Mouse (Mus musculus) hindbrain, postnatal 0 days (tissue): Measurements from ENCODE around the gene Gatb. TPM values are rescaled to one million over a fixed set of nuclear protein-coding genes. Genes with fewer than 3 reads are reported as not detected.
A peak's percentile ranks its signal among the peaks of the same experiment; 100 is the strongest.

Experiments used
- ATAC-seq: fragments of 200-750 bp; cut with Nextera tagmentation; 2 replicates; pipeline ENCODE4 v1.8.0; 2017; ENCODE audit warnings: mild to moderate bottlenecking, moderate TSS enrichment, moderate library complexity
- DNase-seq: peaks from one replicate; pipeline ENCODE4 v3.0.0-alpha.2; 2015; ENCODE audit warnings: low spot score
- H3K27ac ChIP-seq: fragments of 300-500 bp; sonication (generic); 2 replicates; pipeline ENCODE4 v1.5.1; 2014; ENCODE audit warnings: mild to moderate bottlenecking
- H3K27me3 ChIP-seq: fragments of 300-500 bp; sonication (generic); 2 replicates; pipeline ENCODE4 v1.6.1; 2014; ENCODE audit warnings: low read length, mixed read lengths; ENCODE audit not compliant: insufficient read depth
- H3K36me3 ChIP-seq: fragments of 300-500 bp; sonication (generic); 2 replicates; pipeline ENCODE4 v1.6.1; 2014; ENCODE audit warnings: low read length, mixed read lengths; ENCODE audit not compliant: insufficient read depth
- H3K4me1 ChIP-seq: fragments of 300-500 bp; sonication (generic); 2 replicates; pipeline ENCODE4 v1.6.1; 2014; ENCODE audit warnings: antibody characterized with exemption, low read length, mixed read lengths; ENCODE audit not compliant: insufficient read depth
- H3K4me2 ChIP-seq: fragments of 300-500 bp; sonication (generic); 2 replicates; pipeline ENCODE4 v1.6.1; 2014; ENCODE audit warnings: low read depth, mild to moderate bottlenecking, low read length, moderate library complexity, mixed read lengths
- H3K4me3 ChIP-seq: fragments of 300-500 bp; sonication (generic); 2 replicates; pipeline ENCODE4 v1.5.1; 2014; ENCODE audit warnings: low read length
- H3K9ac ChIP-seq: fragments of 300-500 bp; sonication (generic); replicated peaks from 2 replicates; pipeline ENCODE4 v1.6.1; 2014; ENCODE audit warnings: mild to moderate bottlenecking, low read length, moderate library complexity, mixed read lengths
- H3K9me3 ChIP-seq: fragments of 300-500 bp; sonication (generic); 2 replicates; pipeline ENCODE4 v1.6.1; 2016; ENCODE audit warnings: low read length, mixed read lengths
- CTCF ChIP-seq: IDR thresholded peaks from 2 replicates; pipeline ENCODE4 v1.5.1; 2016; ENCODE audit warnings: antibody characterized with exemption, control low read depth, low read depth
- WGBS: fragments of 180-500 bp; shearing (Covaris S2); extraction: QIAGEN DNeasy Blood & Tissue Kit; methylation state at CpG from one replicate; pipeline ENCODE4 v1.1.7; 2014; 5-methylcytosine and 5-hydroxymethylcytosine counted together
- polyA plus RNA-seq: library from polyadenylated mRNA; unstranded; fragments of >200 nt; fragmentation: Nextera tagmentation; extraction: Ambion mirVana; gene quantifications from 2 replicates; pipeline ENCODE4 v1.2.1, GENCODE M21; 2015
- total RNA-seq: library from RNA; depleted of rRNA; stranded (reverse); fragments of >200 nt; gene quantifications from 2 replicates; pipeline ENCODE4 v1.2.3, GENCODE M21; 2014

The Gatb gene
- total and polyA plus RNA-seq, 2 experiments from 2014 or later = 18.4 to 44.8 TPM

DNA sequence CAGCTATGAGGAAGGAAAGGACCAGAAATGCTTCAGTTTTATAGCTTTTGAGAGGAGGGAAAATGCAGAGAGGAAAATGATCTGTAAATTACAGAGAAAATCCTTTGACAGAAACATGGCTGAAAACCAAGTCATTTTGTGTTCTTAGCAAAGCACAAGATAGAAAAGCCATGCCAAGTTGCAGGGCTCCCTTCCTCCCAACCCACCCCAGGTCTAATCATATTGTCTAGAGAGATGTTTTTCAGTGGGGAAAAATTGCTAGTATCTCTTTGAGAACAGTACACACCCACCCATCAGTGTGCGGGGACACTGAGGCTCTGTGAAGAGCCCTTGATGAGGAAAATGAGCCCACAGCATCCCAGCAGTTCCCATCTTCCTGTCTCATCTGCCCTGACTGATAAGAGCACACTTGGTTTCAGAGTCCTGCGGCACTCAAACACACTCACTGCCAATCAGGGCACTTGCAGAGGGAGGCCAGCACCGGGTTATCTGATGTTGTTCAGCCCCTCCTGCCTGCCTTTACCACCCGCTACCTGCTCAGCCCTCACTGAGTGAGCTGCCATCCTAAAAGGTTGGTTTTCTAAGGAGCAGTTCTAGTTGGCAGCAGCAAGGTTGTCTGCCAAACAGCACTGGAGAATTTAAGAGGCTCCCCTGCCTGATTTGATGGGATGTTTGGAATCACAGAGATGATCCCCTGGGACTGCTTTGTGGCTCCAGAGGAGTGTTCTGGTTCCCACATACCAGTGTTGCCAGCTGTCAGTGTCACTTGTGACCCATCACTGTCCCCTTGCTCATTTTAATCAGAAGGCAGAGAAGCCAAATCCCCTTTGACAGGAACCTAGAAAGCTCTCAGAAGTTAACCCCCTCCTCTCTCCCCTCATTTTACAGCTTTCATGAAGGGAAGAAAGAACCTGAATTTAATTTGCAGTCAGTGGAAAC lies 79.1 kb downstream of the Gatb start:
- Histone ChIP-seq H3K27ac (no peak overlapping the region; the same call in 1 of the 2 replicates), H3K36me3 (no peaks in the 10 kb centered on the region), H3K9me3 (no peaks in the 10 kb centered on the region), H3K4me1 (no peaks in the 10 kb centered on the region), H3K27me3 (no peaks in the 10 kb centered on the region), H3K9ac (0 out of 2 replicates have a peak overlapping the region, but pooled peaks have one; percentile 9), H3K4me2 (no peak overlapping the region), H3K4me3 (no peak overlapping the region)
- TF ChIP-seq CTCF = no peak
- ATAC-seq (no peak), DNase-seq (no peak)
- WGBS = 69% methylated on average over 4 of the region's 4 CpGs

DNA sequence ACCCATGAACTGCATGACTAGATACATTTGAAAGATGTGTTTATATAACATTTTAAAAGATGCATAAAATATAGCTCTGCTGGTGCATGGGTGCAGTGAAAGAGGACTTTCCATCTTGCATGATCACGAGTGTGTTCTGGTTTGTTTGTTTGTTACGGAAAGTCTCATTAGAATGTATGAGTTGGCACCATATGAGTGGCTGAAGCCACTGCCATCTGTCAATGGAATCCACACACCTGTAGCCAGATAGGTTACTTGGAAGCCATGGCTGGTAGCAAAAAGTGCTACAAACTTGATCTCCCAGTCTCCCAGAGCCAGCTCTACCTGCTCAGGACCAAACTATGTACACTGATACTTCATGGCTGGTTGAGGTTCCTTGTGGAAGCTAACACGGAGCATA lies 81.6 kb downstream of the Gatb start:
- no peak overlapping the region for H3K4me2 ChIP-seq
- no peak overlapping the region for H3K9ac ChIP-seq
- H3K36me3 ChIP-seq = no peaks in the 10 kb centered on the region
- no peaks in the 10 kb centered on the region for H3K4me1 ChIP-seq
- H3K4me3 ChIP-seq = no peak overlapping the region
- ATAC-seq (no peak), DNase-seq (no peak)
- no peak overlapping the region for H3K27ac ChIP-seq
- no peaks in the 10 kb centered on the region for H3K9me3 ChIP-seq
- H3K27me3 ChIP-seq = no peaks in the 10 kb centered on the region
- 94% methylated on average over 3 of the region's 3 CpGs for WGBS
- TF ChIP-seq CTCF = no peak

DNA sequence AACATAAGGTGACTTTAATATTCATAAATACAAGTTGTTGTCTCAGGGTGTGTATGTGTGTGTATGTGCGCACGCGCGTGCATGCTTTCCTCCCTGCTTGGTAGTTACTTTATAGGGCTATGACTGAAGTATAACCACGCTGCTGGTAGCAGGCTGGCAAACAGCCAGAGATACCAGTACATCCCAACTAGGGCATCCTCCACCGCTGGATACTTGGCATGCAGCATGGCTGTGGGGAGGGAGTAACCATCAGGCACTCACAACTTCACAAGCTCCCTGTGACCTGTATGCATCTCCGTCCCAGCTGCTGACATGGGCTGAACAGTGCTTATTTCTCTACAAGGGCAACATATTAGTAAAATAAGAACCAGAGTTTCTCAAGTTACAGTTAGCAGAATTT lies 85.8 kb downstream of the Gatb start:
- no peak overlapping the region for H3K9ac ChIP-seq
- DNase-seq = no peak
- H3K4me2 ChIP-seq = no peak overlapping the region
- H3K27me3 ChIP-seq = no peaks in the 10 kb centered on the region
- H3K36me3 ChIP-seq = no peaks in the 10 kb centered on the region
- no peak for ATAC-seq
- no peak overlapping the region for H3K4me3 ChIP-seq
- no peak overlapping the region for H3K27ac ChIP-seq
- H3K9me3 ChIP-seq = no peaks in the 10 kb centered on the region
- no peak for TF ChIP-seq CTCF
- H3K4me1 ChIP-seq = 0 out of 2 replicates have a peak, but pooled peaks cover 2% of the 10 kb centered on the region
- 77% methylated on average over 7 of the region's 7 CpGs for WGBS

DNA sequence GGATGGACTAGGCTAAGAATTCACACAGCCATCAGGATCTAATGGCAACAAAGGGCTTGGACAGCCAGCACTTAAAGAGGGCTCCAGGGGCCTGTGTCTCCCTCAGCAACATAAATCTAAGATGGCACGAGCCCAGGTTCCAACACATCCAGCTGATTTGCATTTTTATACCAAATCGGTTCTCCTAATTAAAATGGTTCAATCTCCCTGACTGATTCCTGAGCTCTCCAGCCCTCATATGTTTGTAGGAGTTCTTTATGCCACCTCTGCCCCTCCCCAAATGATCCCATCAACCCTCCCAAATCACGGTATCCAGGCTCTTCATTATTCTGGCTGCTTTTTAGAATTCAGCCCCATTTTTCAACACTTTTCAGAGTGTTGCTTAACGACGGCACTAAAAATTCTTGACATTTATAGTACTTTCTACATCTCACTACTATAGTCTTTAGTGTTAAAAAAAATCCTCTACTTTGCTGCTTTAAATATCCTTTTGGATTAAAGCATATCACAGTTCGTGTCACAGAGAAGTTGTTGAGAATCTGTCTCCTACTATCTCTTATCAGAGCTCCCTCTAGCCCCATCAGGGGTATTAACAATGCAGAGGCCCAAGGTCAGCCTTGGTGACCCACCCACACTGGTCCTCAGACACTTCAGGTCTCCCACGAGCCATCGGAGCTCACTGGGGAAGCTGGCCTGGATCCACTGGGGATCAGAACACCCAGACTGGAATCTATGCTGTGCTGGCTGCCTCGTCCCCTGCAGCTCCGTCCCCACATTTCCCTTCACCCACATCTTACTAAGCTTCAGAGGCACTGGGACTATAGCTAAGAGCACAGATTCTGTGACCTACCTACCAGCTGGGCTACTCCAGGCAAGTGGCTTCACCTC lies 88.3 kb downstream of the Gatb start:
- H3K4me2 ChIP-seq = no peak overlapping the region
- TF ChIP-seq CTCF = no peak
- WGBS = 65% methylated on average over 10 of the region's 10 CpGs
- no peaks in the 10 kb centered on the region for H3K9me3 ChIP-seq
- 0 out of 2 replicates have a peak, but pooled peaks cover 2% of the 10 kb centered on the region for H3K4me1 ChIP-seq
- no peak overlapping the region for H3K27ac ChIP-seq
- no peak for ATAC-seq
- no peaks in the 10 kb centered on the region for H3K36me3 ChIP-seq
- H3K9ac ChIP-seq = no peak overlapping the region
- H3K27me3 ChIP-seq = no peaks in the 10 kb centered on the region
- no peak overlapping the region for H3K4me3 ChIP-seq
- no peak for DNase-seq

DNA sequence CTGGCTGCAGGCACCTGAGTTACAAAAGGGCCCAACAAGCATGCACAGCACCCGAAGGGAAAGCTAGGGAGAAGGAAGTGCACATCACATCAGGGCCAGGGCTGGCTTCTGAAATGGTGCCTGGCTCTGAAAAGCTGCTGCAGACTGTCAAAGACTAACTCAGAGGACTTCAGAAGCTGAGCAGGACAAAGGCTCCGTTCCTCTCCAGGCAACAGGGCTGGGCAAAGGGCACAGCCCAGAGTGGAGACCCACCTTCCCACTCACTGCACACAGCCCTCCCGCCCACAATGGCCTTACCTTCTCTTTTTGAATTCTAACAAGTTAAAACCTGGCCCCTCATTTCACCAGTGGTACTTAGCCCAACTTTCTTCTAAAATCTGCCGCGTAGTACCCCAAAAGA lies 89.9 kb downstream of the Gatb start:
- TF ChIP-seq CTCF = no peak
- no peak overlapping the region for H3K9ac ChIP-seq
- ATAC-seq = no peak
- 76% methylated on average over 5 of the region's 5 CpGs for WGBS
- no peaks in the 10 kb centered on the region for H3K27me3 ChIP-seq
- 0 out of 2 replicates have a peak, but pooled peaks cover 2% of the 10 kb centered on the region for H3K4me1 ChIP-seq
- H3K4me2 ChIP-seq = no peak overlapping the region
- H3K27ac ChIP-seq = no peak overlapping the region
- H3K9me3 ChIP-seq = no peaks in the 10 kb centered on the region
- no peak for DNase-seq
- no peaks in the 10 kb centered on the region for H3K36me3 ChIP-seq
- no peak overlapping the region for H3K4me3 ChIP-seq

DNA sequence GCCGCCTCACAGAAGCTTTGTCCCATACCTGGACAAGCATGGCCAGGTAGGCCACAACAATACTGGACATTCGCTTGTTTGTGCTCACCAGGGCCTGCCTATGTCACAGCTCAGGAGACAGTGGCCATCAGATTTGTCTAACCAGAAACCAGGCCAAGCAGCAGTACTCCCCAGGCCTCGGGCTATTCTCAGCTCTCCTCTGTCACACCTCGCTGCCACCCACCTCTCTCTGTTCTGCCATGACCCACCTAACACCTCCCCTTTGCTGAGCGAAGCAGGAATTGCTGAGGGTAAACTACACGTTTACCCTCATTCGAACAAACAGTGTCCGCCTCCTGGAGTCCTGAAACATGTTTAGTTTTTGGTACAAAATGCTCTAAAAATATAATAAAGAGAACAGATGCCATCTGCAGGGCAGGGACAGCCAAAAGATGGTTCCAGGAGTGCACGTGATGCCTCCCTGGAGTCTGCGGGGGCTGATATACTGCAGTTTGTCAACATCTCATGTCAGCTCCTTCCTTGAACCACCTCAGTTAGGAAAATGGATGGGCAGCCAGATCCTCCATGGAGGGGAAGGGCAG lies 90.8 kb downstream of the Gatb start:
- Histone ChIP-seq H3K9ac (no peak overlapping the region), H3K4me3 (no peak overlapping the region), H3K4me2 (no peak overlapping the region), H3K27ac (no peak overlapping the region), H3K9me3 (no peaks in the 10 kb centered on the region), H3K36me3 (no peaks in the 10 kb centered on the region), H3K4me1 (0 out of 2 replicates have a peak, but pooled peaks cover 2% of the 10 kb centered on the region), H3K27me3 (no peaks in the 10 kb centered on the region)
- no peak for TF ChIP-seq CTCF
- ATAC-seq (no peak), DNase-seq (no peak)
- WGBS = 84% methylated on average over 10 of the region's 10 CpGs
